Mouse (Mus musculus) 3134 (cell line): ENCODE measurements around the gene Foxred2.

ENCODE experiments used
- DNase-seq: peaks from one replicate; pipeline ENCODE4 v3.0.0-alpha.2; 2011; ENCODE audit warnings: low spot score; ENCODE audit not compliant: insufficient read length; ENCODE audit errors: extremely low read depth

The Foxred2 gene

DNA sequence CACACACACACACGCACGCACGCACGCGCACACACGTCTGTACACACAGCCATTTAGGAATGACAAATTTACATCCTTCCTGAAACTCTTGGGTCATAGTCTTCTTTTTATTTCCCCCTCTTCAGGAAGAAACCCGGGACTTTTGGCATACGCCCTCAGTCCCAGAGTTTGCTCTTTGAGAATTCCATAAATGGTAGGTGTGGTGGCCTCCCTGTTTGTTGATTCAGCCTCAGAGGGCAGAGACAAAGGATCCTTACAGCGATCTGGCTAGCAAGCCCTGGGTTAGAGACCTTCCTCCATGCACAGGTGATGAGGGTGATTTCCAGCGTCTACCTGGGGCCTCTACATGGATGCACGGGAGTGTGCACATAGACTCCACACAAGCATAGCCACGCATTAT is 37.1 kb downstream of the Foxred2 start:
- DNase-seq = no peak

- peak; percentile 76 for DNase-seq
These were observed 39.5 kb downstream of the Foxred2 start for GRCm38 (mm10) chr15:77916851-77917544.

- DNase-seq = no peak
These were observed 41.2 kb downstream of the Foxred2 start for GRCm38 (mm10) chr15:77915287-77915686.

GRCm38 (mm10) chr15:77914507-77914906 is 42.0 kb downstream of the Foxred2 start:
- no peak for DNase-seq

GRCm38 (mm10) chr15:77913054-77913453 is 43.5 kb downstream of the Foxred2 start:
- no peak for DNase-seq

DNA sequence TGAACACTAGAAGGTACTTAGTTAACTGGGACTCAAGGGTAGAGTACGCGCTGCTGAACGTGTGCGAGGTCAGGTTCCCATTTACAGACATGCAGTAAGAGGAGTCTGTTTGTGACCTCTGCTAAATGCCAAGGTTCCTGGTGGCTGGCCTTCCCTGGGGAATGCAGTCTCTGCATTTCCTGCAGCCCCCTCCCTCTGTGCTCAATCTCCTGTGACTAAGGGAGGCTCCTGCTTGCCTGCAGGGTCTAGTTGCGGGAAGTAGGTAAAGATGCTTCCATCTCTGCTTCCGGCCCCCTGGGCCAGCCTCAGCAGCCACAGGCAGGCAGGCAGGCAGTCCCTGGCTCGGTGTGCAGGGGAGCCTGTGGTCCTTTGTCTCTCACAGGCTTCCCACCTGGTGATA is 43.9 kb downstream of the Foxred2 start:
- no peak for DNase-seq

DNA sequence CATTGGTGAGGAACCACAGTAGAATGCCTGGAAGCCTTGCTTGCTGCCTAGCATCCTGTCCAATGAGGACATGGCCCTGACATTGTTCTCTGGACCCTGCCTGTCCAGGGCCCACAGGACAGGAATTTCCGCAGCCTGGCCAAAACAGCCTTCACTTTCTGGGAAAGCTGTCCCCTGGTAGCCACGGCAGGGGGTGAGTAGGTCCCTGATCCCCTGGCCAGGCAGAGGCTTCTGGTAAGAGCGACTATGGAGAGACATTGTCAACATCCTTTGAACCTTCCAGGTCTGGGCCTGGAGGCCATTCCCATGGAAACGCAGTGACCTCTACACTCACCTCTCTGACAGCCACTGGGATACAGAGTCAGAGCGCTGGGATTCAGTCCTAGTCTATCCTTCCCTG is 44.5 kb downstream of the Foxred2 start:
- no peak for DNase-seq

GRCm38 (mm10) chr15:77911065-77911464 is 45.5 kb downstream of the Foxred2 start:
- peak; percentile 71 for DNase-seq

DNA sequence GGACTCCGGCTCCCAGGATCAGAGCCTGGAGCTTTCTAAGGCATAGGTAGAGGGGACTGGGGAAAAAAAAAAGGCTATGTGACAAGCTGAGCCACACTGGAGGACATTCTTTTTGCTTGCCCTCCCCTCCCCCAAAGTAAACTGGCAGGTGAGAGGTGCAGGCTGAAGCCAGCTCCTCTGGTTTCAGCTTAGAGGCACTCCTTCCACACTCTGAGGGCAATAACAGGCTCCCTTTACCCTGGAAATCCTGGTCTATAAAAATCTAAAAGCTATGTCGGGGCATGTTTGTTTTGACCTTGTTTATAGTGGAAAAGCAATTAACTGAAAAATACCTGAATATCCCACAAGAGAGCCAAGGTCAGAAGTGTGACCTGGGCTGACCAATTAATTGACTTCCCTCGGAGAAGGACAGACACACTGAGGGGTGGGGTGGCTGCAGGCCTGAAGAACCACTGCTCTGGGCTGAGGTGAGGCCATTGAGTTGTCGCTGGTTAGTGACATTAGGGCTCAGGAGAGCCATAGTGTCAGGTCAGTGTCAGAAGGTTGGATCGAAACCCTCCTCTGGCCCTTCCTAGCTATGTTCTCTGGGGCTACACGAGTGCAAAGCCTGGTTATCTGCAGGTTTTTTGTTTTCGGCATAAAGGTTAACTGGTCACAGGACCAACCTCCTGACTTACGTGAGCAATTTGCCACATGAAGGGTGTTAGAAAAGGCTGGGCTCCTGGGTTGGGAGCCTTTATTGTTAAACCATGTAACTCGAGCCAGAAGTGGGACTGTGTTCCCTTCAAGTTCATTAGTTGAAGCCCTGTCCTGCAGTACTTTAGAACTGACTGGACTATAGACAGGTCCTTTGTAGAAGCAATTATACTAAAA is 48.6 kb downstream of the Foxred2 start:
- no peak for DNase-seq

DNA sequence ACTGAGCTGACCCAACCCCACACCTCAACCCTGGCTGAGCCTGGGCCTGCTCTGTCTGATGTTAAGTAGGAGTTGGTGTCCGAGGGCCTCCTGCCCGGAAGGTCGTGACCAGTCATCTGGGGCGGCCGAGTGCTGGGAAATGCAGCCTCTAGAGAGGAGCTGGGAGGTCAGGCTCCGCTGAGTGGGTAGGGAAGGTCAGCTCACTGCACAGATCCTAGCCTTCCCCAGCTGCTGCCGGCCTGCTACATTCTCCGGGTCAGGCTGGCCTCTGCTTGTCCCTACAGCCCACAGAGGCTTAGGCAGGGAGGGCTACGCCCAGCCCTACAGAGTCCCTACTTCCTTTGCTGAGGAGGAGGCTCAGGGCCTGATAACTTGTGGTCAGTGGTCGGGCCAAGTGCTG is 50.0 kb downstream of the Foxred2 start:
- DNase-seq = no peak

DNA sequence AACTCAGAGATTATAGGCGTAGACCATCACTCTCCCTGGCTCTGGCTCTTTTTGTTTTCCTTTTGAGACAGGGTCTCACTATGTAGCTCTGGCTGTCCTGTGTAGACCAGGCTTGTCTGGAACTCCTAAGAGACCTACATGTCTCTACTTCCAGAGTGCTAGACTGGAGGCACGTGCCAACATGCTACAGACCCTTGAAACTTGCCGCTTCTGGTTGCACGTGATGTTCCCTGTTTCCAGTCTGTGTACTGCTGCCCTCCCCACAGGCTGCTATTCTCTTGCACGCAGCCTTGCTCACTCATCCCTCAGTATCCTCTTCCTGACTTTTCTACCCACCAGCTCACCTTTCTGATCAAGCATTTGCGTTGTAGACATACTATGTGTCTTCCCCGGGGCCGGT is 50.4 kb downstream of the Foxred2 start:
- DNase-seq = no peak

- DNase-seq = peak; percentile 63
These were observed 51.1 kb downstream of the Foxred2 start for GRCm38 (mm10) chr15:77905275-77905970.

DNA sequence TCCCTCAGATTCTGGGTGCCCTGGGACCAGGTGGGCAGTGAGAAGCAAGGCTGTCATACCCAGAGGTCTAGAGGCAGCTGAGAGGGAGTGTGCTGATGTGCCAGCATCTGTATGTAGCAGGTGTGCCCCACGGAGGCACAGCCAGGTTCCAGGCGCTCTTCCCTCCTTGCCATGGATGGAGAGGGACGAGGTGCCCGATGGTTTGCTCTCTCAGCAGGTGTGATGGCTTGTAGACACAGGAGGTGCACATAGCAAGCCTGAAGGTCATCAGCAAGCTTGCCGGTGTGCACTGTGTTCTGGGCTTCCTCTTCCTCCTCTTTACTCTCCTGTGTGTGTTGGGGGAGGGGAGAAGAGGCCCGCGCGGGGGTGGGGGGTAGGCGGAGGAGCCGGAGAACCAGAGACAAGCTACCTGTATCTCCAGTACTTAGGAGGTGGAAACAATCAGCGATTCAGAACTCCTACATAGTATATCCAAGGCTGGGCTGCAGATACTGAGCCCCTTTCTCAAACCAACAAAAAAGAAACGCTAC is 52.1 kb downstream of the Foxred2 start:
- no peak for DNase-seq

- DNase-seq = no peak
These were observed 53.3 kb downstream of the Foxred2 start for GRCm38 (mm10) chr15:77903176-77903575.

GRCm38 (mm10) chr15:77894926-77895325 is 61.6 kb downstream of the Foxred2 start:
- DNase-seq = no peak

- DNase-seq = no peak
These were observed 63.2 kb downstream of the Foxred2 start for GRCm38 (mm10) chr15:77893292-77893691.

GRCm38 (mm10) chr15:77892420-77892819 is 64.1 kb downstream of the Foxred2 start:
- DNase-seq = no peak

DNA sequence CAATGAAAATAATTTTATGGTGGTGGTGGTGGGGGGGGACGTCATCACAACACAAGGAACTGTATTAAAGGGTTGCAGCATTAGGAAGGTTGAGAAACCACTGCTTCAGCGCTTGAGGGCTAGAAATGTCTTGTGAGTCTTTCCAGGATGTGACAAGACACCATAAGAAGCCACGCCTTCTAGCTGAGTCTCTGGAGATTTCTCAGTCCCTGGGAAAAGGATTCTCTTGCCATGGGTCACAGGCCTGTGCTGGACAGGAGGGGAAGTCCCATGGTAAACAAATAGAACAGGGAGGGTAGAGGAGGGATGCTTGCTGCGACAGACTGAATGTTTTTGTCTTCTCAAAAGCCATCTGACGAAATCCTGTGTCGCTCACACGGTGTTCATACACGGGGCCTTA is 64.8 kb downstream of the Foxred2 start:
- peak; percentile 61 for DNase-seq
